Mouse (Mus musculus) ES-E14 (cell line): Measurements from ENCODE around the gene Hrh3. TPM values are rescaled to one million over a fixed set of nuclear protein-coding genes. Genes with fewer than 3 reads are reported as not detected.

Source experiments
- DNase-seq: peaks from one replicate; pipeline ENCODE4 v3.0.0-alpha.2; 2013; ENCODE audit warnings: low read depth, low spot score
- H3K27ac ChIP-seq: 2 replicates; pipeline ENCODE4 v1.5.1; 2012; ENCODE audit warnings: low read depth, mild to moderate bottlenecking, low read length, moderate library complexity, mixed read lengths; ENCODE audit not compliant: poor library complexity, insufficient read depth, severe bottlenecking
- H3K36me3 ChIP-seq: 2 replicates; pipeline ENCODE4 v1.6.1; 2012; ENCODE audit warnings: mild to moderate bottlenecking, low read length, moderate library complexity, mixed read lengths; ENCODE audit not compliant: control insufficient read depth, poor library complexity, insufficient read depth, severe bottlenecking
- H3K4me1 ChIP-seq, 2 experiments: fragments of 150-350 bp in 1 of 2; sonication (generic) in 1 of 2; 2 replicates each; pipeline ENCODE4 v1.6.1; 2012; ENCODE audit warnings: low read length in 2 of 2, mild to moderate bottlenecking in 1 of 2, mixed read lengths in 1 of 2; ENCODE audit not compliant: control insufficient read depth in 2 of 2, insufficient read depth in 2 of 2, poor library complexity in 1 of 2
- H3K4me3 ChIP-seq, 2 experiments: fragments of 150-350 bp in 1 of 2; sonication (generic) in 1 of 2; 2 replicates each; pipeline ENCODE4 v1.5.1; 2012; ENCODE audit warnings: low read length in 2 of 2, low read depth in 1 of 2, mild to moderate bottlenecking in 1 of 2, mixed read lengths in 1 of 2; ENCODE audit not compliant: insufficient read depth in 1 of 2, poor library complexity in 1 of 2, severe bottlenecking in 1 of 2
- H3K9ac ChIP-seq: 2 replicates; pipeline ENCODE4 v1.6.1; 2012; ENCODE audit warnings: low read depth, mild to moderate bottlenecking, low read length, mixed read lengths; ENCODE audit not compliant: poor library complexity, insufficient read depth, severe bottlenecking
- H3K9me3 ChIP-seq: fragments of 150-350 bp; sonication (generic); 2 replicates; pipeline ENCODE4 v1.6.1; 2012; ENCODE audit warnings: low read depth, mild to moderate bottlenecking, low read length; ENCODE audit not compliant: control insufficient read depth, insufficient read depth
- CHD2 ChIP-seq: IDR thresholded peaks from 2 replicates; pipeline ENCODE4 v1.6.1; 2014; ENCODE audit warnings: mild to moderate bottlenecking, low read depth, low read length, inconsistent platforms
- HCFC1 ChIP-seq: IDR thresholded peaks from 2 replicates; pipeline ENCODE4 v1.6.1; 2012; ENCODE audit warnings: low read length, inconsistent platforms, borderline replicate concordance; ENCODE audit not compliant: insufficient read depth
- MAFK ChIP-seq: IDR thresholded peaks from 2 replicates; pipeline ENCODE4 v1.6.1; 2014; ENCODE audit warnings: mild to moderate bottlenecking, low read depth, low read length, inconsistent platforms; ENCODE audit not compliant: insufficient read depth
- ZC3H11A ChIP-seq: IDR thresholded peaks from 2 replicates; pipeline ENCODE4 v1.6.1; 2012; ENCODE audit warnings: low read depth, mild to moderate bottlenecking, inconsistent platforms, low read length, borderline replicate concordance
- ZNF384 ChIP-seq: IDR thresholded peaks from 2 replicates; pipeline ENCODE4 v1.6.1; 2012; ENCODE audit warnings: low read depth, low read length, inconsistent platforms
- in situ Hi-C, 2 experiments: fragments of 600-800 bp; cut with MboI; formaldehyde crosslinking; loops; one replicate each; pipeline ENCODE4 v1.15.1; 2025; ENCODE audit warnings: low sequenced_read_pairs in 2 of 2, inconsistent platforms in 1 of 2; ENCODE audit not compliant: unreplicated experiment in 2 of 2
- total RNA-seq: library from RNA; depleted of rRNA; stranded (reverse); fragments of 300-350 nt; gene quantifications from 2 replicates; pipeline ENCODE4 v1.2.3, GENCODE M21; 2012

Hrh3 gene
- total RNA-seq, 1 experiment = 0.49 TPM

GRCm38 (mm10) chr2:180095711-180096110 is 8.6 kb downstream of the Hrh3 start:
- H3K9me3 ChIP-seq = no peaks in the 10 kb centered on the region
- H3K4me3 ChIP-seq = no peak overlapping the region
- no peak for DNase-seq
- no peak overlapping the region for H3K9ac ChIP-seq
- no peaks in the 10 kb centered on the region for H3K36me3 ChIP-seq
- TF ChIP-seq ZNF384 (no peak), MAFK (no peak), HCFC1 (no peak), ZC3H11A (no peak), CHD2 (no peak)
- H3K4me1 ChIP-seq = peaks cover 2 to 25% of the 10 kb centered on the region in 2 experiments; a peak in 2 of 4 replicates
- in situ Hi-C loops = no loop called here
- H3K27ac ChIP-seq = no peak overlapping the region

GRCm38 (mm10) chr2:180090285-180090684 is 14.0 kb downstream of the Hrh3 start:
- H3K9me3 ChIP-seq = no peaks in the 10 kb centered on the region
- H3K4me1 ChIP-seq = peaks cover 0 to 8% of the 10 kb centered on the region in 2 experiments; a peak in 2 of 4 replicates
- H3K27ac ChIP-seq = no peak overlapping the region
- no peak for TF ChIP-seq HCFC1
- no peak for TF ChIP-seq ZC3H11A
- no peak for TF ChIP-seq ZNF384
- TF ChIP-seq CHD2 = no peak
- TF ChIP-seq MAFK = no peak
- no peaks in the 10 kb centered on the region for H3K36me3 ChIP-seq
- no peak overlapping the region for H3K4me3 ChIP-seq
- DNase-seq = no peak
- in situ Hi-C loops = no loop called here
- H3K9ac ChIP-seq = no peak overlapping the region

GRCm38 (mm10) chr2:180087472-180087871 is 16.8 kb downstream of the Hrh3 start:
- H3K9ac ChIP-seq = no peak overlapping the region
- peaks cover 7% of the 10 kb centered on the region; the same call in 1 of the 2 replicates for H3K36me3 ChIP-seq
- TF ChIP-seq ZC3H11A (no peak), HCFC1 (no peak), ZNF384 (no peak), CHD2 (no peak), MAFK (no peak)
- H3K9me3 ChIP-seq = no peaks in the 10 kb centered on the region
- no peak overlapping the region for H3K27ac ChIP-seq
- no peak overlapping the region for H3K4me3 ChIP-seq
- peaks cover 0 to 24% of the 10 kb centered on the region in 2 experiments; a peak in 2 of 4 replicates for H3K4me1 ChIP-seq
- in situ Hi-C loops = no loop called here
- no peak for DNase-seq

- in situ Hi-C loops = no loop called here
- no peak overlapping the region for H3K9ac ChIP-seq
- peaks cover 0 to 24% of the 10 kb centered on the region in 2 experiments; a peak in 2 of 4 replicates for H3K4me1 ChIP-seq
- H3K9me3 ChIP-seq = no peaks in the 10 kb centered on the region
- peaks cover 9% of the 10 kb centered on the region; the same call in 1 of the 2 replicates for H3K36me3 ChIP-seq
- no peak overlapping the region for H3K27ac ChIP-seq
- no peak for TF ChIP-seq ZC3H11A
- TF ChIP-seq CHD2 = no peak
- no peak for TF ChIP-seq MAFK
- TF ChIP-seq HCFC1 = no peak
- TF ChIP-seq ZNF384 = no peak
- DNase-seq = no peak
- no peak overlapping the region for H3K4me3 ChIP-seq
Measured at GRCm38 (mm10) chr2:180086637-180087027, 17.7 kb downstream of the Hrh3 start.
